Mouse (Mus musculus): ENCODE data around the gene Spred3. TPM values are rescaled to one million over a fixed set of nuclear protein-coding genes. Genes with fewer than 3 reads are reported as not detected.
"Not testable (repeated sequence)": the region's sequence is repeated elsewhere in the genome, so short reads cannot be mapped to it uniquely, and the experiment has no call there.

Gene Spred3
- polyA plus RNA-seq (2015; fragmentation: Nextera tagmentation; extraction: Ambion mirVana) = 0.13 and 0.21 TPM in 2 replicates

GRCm38 (mm10) chr7:29170066-29170754, at the start of gene Spred3, which contains the start of gene Ggn:
TSS of gene Spred3 (minus strand) at chr7:29170411.
TSS of gene Ggn (plus strand) at chr7:29170210.
- H3K27ac ChIP-seq (ENCODE audit: low read depth) = no peak within 1 kb of the TSS
- H3K4me1 ChIP-seq (ENCODE audit: insufficient read depth) = peaks cover 27% of the 10 kb centered on the region
- DNase-seq (peak; percentile 75), ATAC-seq (peak; percentile 51)
- H3K4me2 ChIP-seq (ENCODE audit: low read depth, low read length) = peak within 1 kb of the TSS; percentile 84
- TF ChIP-seq CTCF (IDR thresholded peaks at IDR 0.05; ENCODE audit: low read depth) (no peak), EP300 (IDR thresholded peaks at IDR 0.05; ENCODE audit: low read depth) (no peak)
- peaks cover 48% of the 10 kb centered on the region for H3K27me3 ChIP-seq (ENCODE audit: insufficient read depth, low read length)
- under 1% methylated on average over 30 of the region's 30 CpGs for WGBS (ENCODE audit: insufficient replicate concordance)
- H3K36me3 ChIP-seq (replicated peaks; ENCODE audit: insufficient read depth, low read length) = peaks cover 18% of the 10 kb centered on the region
- peak within 1 kb of the TSS; percentile 46 for H3K9ac ChIP-seq (replicated peaks)
- H3K9me3 ChIP-seq (ENCODE audit: low read length) = no peaks in the 10 kb centered on the region
- H3K4me3 ChIP-seq (ENCODE audit: low read depth, low read length) = peak within 1 kb of the TSS; percentile 54

GRCm38 (mm10) chr7:29214846-29215245, 44.6 kb upstream of the Spred3 start:
- peaks cover 4% of the 10 kb centered on the region; the same call in 1 of the 2 replicates for H3K4me1 ChIP-seq (ENCODE audit: insufficient read depth)
- TF ChIP-seq CTCF (IDR thresholded peaks at IDR 0.05; ENCODE audit: low read depth) = no peak
- no peak for TF ChIP-seq EP300 (IDR thresholded peaks at IDR 0.05; ENCODE audit: low read depth)
- WGBS (ENCODE audit: insufficient replicate concordance) = 69% methylated on average over 15 of the region's 15 CpGs
- no peak overlapping the region for H3K9ac ChIP-seq (replicated peaks)
- peaks cover 24% of the 10 kb centered on the region for H3K9me3 ChIP-seq (ENCODE audit: low read length)
- no peaks in the 10 kb centered on the region for H3K36me3 ChIP-seq (replicated peaks; ENCODE audit: insufficient read depth, low read length)
- H3K4me3 ChIP-seq (ENCODE audit: low read depth, low read length) = no peak overlapping the region
- DNase-seq (no peak), ATAC-seq (no peak)
- H3K27ac ChIP-seq (ENCODE audit: low read depth) = no peak overlapping the region
- no peak overlapping the region for H3K4me2 ChIP-seq (ENCODE audit: low read depth, low read length)
- no peaks in the 10 kb centered on the region for H3K27me3 ChIP-seq (ENCODE audit: insufficient read depth, low read length)

- Histone ChIP-seq H3K36me3 (replicated peaks; ENCODE audit: insufficient read depth, low read length) (no peaks in the 10 kb centered on the region), H3K4me1 (ENCODE audit: insufficient read depth) (peaks cover 4% of the 10 kb centered on the region; the same call in 1 of the 2 replicates), H3K4me3 (ENCODE audit: low read depth, low read length) (no peak overlapping the region), H3K4me2 (ENCODE audit: low read depth, low read length) (no peak overlapping the region), H3K27me3 (ENCODE audit: insufficient read depth, low read length) (no peaks in the 10 kb centered on the region), H3K9me3 (ENCODE audit: low read length) (peaks cover 19% of the 10 kb centered on the region), H3K27ac (ENCODE audit: low read depth) (no peak overlapping the region), H3K9ac (replicated peaks) (no peak overlapping the region)
- no peak for ATAC-seq
- TF ChIP-seq CTCF (IDR thresholded peaks at IDR 0.05; ENCODE audit: low read depth) = no peak
- TF ChIP-seq EP300 (IDR thresholded peaks at IDR 0.05; ENCODE audit: low read depth) = no peak
- WGBS (ENCODE audit: insufficient replicate concordance) = 53% methylated on average over 2 of the region's 2 CpGs
- DNase-seq = no peak
These were observed 44.0 kb upstream of the Spred3 start for GRCm38 (mm10) chr7:29214236-29214635.

- H3K27me3 ChIP-seq (ENCODE audit: insufficient read depth, low read length) = no peaks in the 10 kb centered on the region
- H3K4me1 ChIP-seq (ENCODE audit: insufficient read depth) = peaks cover 4% of the 10 kb centered on the region; the same call in 1 of the 2 replicates
- H3K4me2 ChIP-seq (ENCODE audit: low read depth, low read length) = no peak within 1 kb of the TSS
- 35% methylated on average over 20 of the region's 20 CpGs for WGBS (ENCODE audit: insufficient replicate concordance)
- H3K4me3 ChIP-seq (ENCODE audit: low read depth, low read length) = no peak within 1 kb of the TSS
- ATAC-seq (no peak), DNase-seq (no peak)
- H3K9me3 ChIP-seq (ENCODE audit: low read length) = peaks cover 15% of the 10 kb centered on the region
- H3K27ac ChIP-seq (ENCODE audit: low read depth) = no peak within 1 kb of the TSS
- no peaks in the 10 kb centered on the region for H3K36me3 ChIP-seq (replicated peaks; ENCODE audit: insufficient read depth, low read length)
- TF ChIP-seq CTCF (IDR thresholded peaks at IDR 0.05; ENCODE audit: low read depth) (no peak), EP300 (IDR thresholded peaks at IDR 0.05; ENCODE audit: low read depth) (no peak)
- H3K9ac ChIP-seq (replicated peaks) = no peak within 1 kb of the TSS
These were observed 43.5 kb upstream of the Spred3 start, which contains the start of gene Catsperg1 for GRCm38 (mm10) chr7:29213675-29214082. TSS of gene Catsperg1 (minus strand) at chr7:29214035.

GRCm38 (mm10) chr7:29212775-29213560, 42.8 kb upstream of the Spred3 start:
- not testable (repeated sequence) for H3K4me2 ChIP-seq (ENCODE audit: low read depth, low read length); DNase-seq; H3K27me3 ChIP-seq (ENCODE audit: insufficient read depth, low read length); ATAC-seq; H3K36me3 ChIP-seq (replicated peaks; ENCODE audit: insufficient read depth, low read length); H3K9ac ChIP-seq (replicated peaks); H3K27ac ChIP-seq (ENCODE audit: low read depth); H3K4me3 ChIP-seq (ENCODE audit: low read depth, low read length); H3K4me1 ChIP-seq (ENCODE audit: insufficient read depth)
- H3K9me3 ChIP-seq (ENCODE audit: low read length) = peaks cover 13% of the 10 kb centered on the region
- 46% methylated on average over 40 of the region's 40 CpGs for WGBS (ENCODE audit: insufficient replicate concordance)

- 26% methylated on average over 26 of the region's 26 CpGs for WGBS (ENCODE audit: insufficient replicate concordance)
- peak; percentile 51 for DNase-seq
- Histone ChIP-seq H3K36me3 (replicated peaks; ENCODE audit: insufficient read depth, low read length) (no peaks in the 10 kb centered on the region), H3K9me3 (ENCODE audit: low read length) (peaks cover 11% of the 10 kb centered on the region), H3K9ac (replicated peaks) (no peak overlapping the region), H3K4me1 (ENCODE audit: insufficient read depth) (peaks cover 4% of the 10 kb centered on the region; the same call in 1 of the 2 replicates), H3K4me3 (ENCODE audit: low read depth, low read length) (peak overlapping the region; percentile 34), H3K4me2 (ENCODE audit: low read depth, low read length) (peak overlapping the region; percentile 61), H3K27me3 (ENCODE audit: insufficient read depth, low read length) (no peaks in the 10 kb centered on the region), H3K27ac (ENCODE audit: low read depth) (peak overlapping the region; percentile 74)
- TF ChIP-seq EP300 (IDR thresholded peaks at IDR 0.05; ENCODE audit: low read depth) = no peak
- no peak for TF ChIP-seq CTCF (IDR thresholded peaks at IDR 0.05; ENCODE audit: low read depth)
- ATAC-seq = no peak
These were observed 42.1 kb upstream of the Spred3 start for GRCm38 (mm10) chr7:29212199-29212765.
